Mouse (Mus musculus) ES-Bruce4 (cell line): ENCODE data around the gene Rasal2.

Source experiments
- CTCF ChIP-seq: IDR thresholded peaks from one replicate; pipeline ENCODE4 v1.8.1; 2011; ENCODE audit warnings: low read depth, low read length
- POLR2A ChIP-seq: IDR thresholded peaks from one replicate; pipeline ENCODE4 v1.8.1; 2011; ENCODE audit warnings: low read length; ENCODE audit not compliant: insufficient read depth

- TF ChIP-seq CTCF = no peak
- no peak for TF ChIP-seq POLR2A
Observed at GRCm38 (mm10) chr1:157461276-157461675, 48.9 kb upstream of the Rasal2 start.
